Mouse (Mus musculus) embryonic facial prominence, embryonic 10.5 days (tissue): ENCODE data around the gene Dus3l. TPM values are rescaled to one million over a fixed set of nuclear protein-coding genes. Genes with fewer than 3 reads are reported as not detected.

Experiments used
- DNase-seq: peaks from one replicate; pipeline ENCODE4 v3.0.0-alpha.2; 2017; ENCODE audit warnings: low spot score
- H3K27ac ChIP-seq: fragments of 300-500 bp; sonication (generic); replicated peaks from 2 replicates; pipeline ENCODE4 v1.5.1; 2016; ENCODE audit warnings: mild to moderate bottlenecking
- H3K27me3 ChIP-seq: fragments of 300-500 bp; sonication (generic); replicated peaks from 2 replicates; pipeline ENCODE4 v1.6.1; 2016; ENCODE audit warnings: low read depth, mild to moderate bottlenecking; ENCODE audit not compliant: poor library complexity, severe bottlenecking
- H3K36me3 ChIP-seq: fragments of 300-500 bp; sonication (generic); replicated peaks from 2 replicates; pipeline ENCODE4 v1.6.1; 2016; ENCODE audit warnings: mild to moderate bottlenecking, moderate library complexity
- H3K4me1 ChIP-seq: fragments of 300-500 bp; sonication (generic); 2 replicates; pipeline ENCODE4 v1.6.1; 2016
- H3K4me3 ChIP-seq: fragments of 300-500 bp; sonication (generic); 2 replicates; pipeline ENCODE4 v1.5.1; 2016; ENCODE audit warnings: mild to moderate bottlenecking, moderate library complexity
- H3K9me3 ChIP-seq: fragments of 300-500 bp; sonication (generic); 2 replicates; pipeline ENCODE4 v1.6.1; 2016; ENCODE audit warnings: mild to moderate bottlenecking
- WGBS: fragments of 180-500 bp; shearing (Covaris S2); methylation state at CpG from one replicate; pipeline ENCODE4 v1.1.7; 2016; 5-methylcytosine and 5-hydroxymethylcytosine counted together
- polyA plus RNA-seq: library from polyadenylated mRNA; unstranded; fragments of >200 nt; fragmentation: Nextera tagmentation; extraction: Ambion mirVana; gene quantifications from 2 replicates; pipeline ENCODE4 v1.2.1, GENCODE M21; 2016

The Dus3l gene
- polyA plus RNA-seq, 1 experiment from 2014 or later = 45.0 TPM

- H3K4me3 ChIP-seq = no peak overlapping the region
- no peak for DNase-seq
- H3K36me3 ChIP-seq = peaks cover 7% of the 10 kb centered on the region
- no peaks in the 10 kb centered on the region for H3K9me3 ChIP-seq
- H3K4me1 ChIP-seq = peaks cover 33% of the 10 kb centered on the region
- WGBS = 58% methylated on average over 2 of the region's 2 CpGs
- no peak overlapping the region for H3K27ac ChIP-seq
- H3K27me3 ChIP-seq = no peaks in the 10 kb centered on the region
Measured at GRCm38 (mm10) chr17:56729656-56730055, 34.9 kb upstream of the Dus3l start.

- 0 out of 2 replicates have a peak, but pooled peaks cover 8% of the 10 kb centered on the region for H3K27me3 ChIP-seq
- H3K36me3 ChIP-seq = no peaks in the 10 kb centered on the region
- no peak for DNase-seq
- no peaks in the 10 kb centered on the region for H3K4me1 ChIP-seq
- H3K9me3 ChIP-seq = no peaks in the 10 kb centered on the region
- no peak overlapping the region for H3K4me3 ChIP-seq
- 38% methylated on average over 8 of the region's 8 CpGs for WGBS
- H3K27ac ChIP-seq = no peak overlapping the region
Measured at GRCm38 (mm10) chr17:56736534-56736933, 28.0 kb upstream of the Dus3l start.

GRCm38 (mm10) chr17:56738221-56738620 lies 26.3 kb upstream of the Dus3l start:
- Histone ChIP-seq H3K36me3 (no peaks in the 10 kb centered on the region), H3K27ac (no peak overlapping the region), H3K9me3 (no peaks in the 10 kb centered on the region), H3K4me3 (no peak overlapping the region), H3K4me1 (no peaks in the 10 kb centered on the region), H3K27me3 (0 out of 2 replicates have a peak, but pooled peaks cover 8% of the 10 kb centered on the region)
- DNase-seq = no peak
- WGBS = 84% methylated on average over 10 of the region's 10 CpGs

DNA sequence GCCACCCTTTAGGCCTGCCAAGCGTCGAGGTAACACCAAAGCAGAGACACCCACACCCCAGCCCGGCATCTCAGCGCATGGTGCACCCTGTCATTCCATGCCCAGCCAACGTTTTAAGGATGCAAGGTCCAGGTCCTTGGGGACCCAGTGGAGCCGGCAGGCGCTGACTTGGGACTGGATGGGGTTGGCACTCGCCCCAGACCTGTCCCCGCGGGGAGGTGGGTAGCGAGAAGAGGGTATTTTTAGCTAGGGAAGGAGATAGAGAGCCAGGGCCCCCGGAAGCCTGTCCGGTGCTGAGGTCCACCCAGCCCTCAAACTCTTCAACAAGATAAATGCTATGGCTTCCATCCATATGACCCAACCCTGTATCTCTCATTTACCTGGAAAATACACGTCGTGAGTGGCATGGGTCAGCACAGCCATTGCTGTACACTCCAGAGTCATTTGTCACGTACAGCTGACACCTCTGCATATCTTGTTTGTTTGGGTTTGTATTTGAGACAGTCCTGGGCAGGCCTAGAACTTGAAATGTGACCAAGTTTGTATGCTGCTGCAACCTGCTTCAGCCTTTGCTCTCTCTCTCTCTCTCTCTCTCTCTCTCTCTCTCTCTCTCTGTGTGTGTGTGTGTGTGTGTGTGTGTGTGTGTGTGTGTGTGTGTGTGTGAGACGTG lies 24.3 kb upstream of the Dus3l start:
- no peak for DNase-seq
- WGBS = 84% methylated on average over 17 of the region's 17 CpGs
- no peak overlapping the region for H3K27ac ChIP-seq
- peaks cover 3% of the 10 kb centered on the region; the same call in 1 of the 2 replicates for H3K4me1 ChIP-seq
- no peak overlapping the region for H3K4me3 ChIP-seq
- no peaks in the 10 kb centered on the region for H3K36me3 ChIP-seq
- H3K9me3 ChIP-seq = no peaks in the 10 kb centered on the region
- 0 out of 2 replicates have a peak, but pooled peaks cover 8% of the 10 kb centered on the region for H3K27me3 ChIP-seq

DNA sequence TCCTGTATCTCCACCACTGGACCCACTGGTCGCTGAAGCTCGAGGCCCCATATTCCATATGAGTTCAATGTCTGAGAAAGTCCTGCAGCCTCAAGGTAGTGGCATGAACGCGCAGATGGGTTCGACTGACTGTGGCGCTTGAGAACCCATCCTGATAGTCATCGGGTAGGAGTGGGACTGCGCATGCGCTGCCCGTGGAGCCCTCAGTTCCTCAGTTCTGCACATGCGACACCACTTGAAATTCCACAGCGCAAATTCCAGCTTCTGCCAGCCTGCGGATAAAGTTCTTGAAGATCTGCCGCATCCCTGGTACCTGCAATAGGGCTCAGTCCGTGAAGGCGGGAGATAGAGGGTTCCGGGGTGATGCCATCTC lies 23.8 kb upstream of the Dus3l start:
- Histone ChIP-seq H3K27ac (no peak overlapping the region), H3K27me3 (0 out of 2 replicates have a peak, but pooled peaks cover 8% of the 10 kb centered on the region), H3K36me3 (no peaks in the 10 kb centered on the region), H3K4me1 (peaks cover 3% of the 10 kb centered on the region; the same call in 1 of the 2 replicates), H3K4me3 (no peak overlapping the region), H3K9me3 (no peaks in the 10 kb centered on the region)
- no peak for DNase-seq
- WGBS = 78% methylated on average over 17 of the region's 17 CpGs

GRCm38 (mm10) chr17:56744173-56744572 lies 20.4 kb upstream of the Dus3l start:
- Histone ChIP-seq H3K4me1 (peaks cover 3% of the 10 kb centered on the region; the same call in 1 of the 2 replicates), H3K27me3 (peaks cover 10% of the 10 kb centered on the region; the same call in 1 of the 2 replicates), H3K36me3 (no peaks in the 10 kb centered on the region), H3K4me3 (no peak overlapping the region), H3K9me3 (no peaks in the 10 kb centered on the region), H3K27ac (no peak overlapping the region)
- no peak for DNase-seq
- WGBS = 58% methylated on average over 5 of the region's 5 CpGs

- Histone ChIP-seq H3K9me3 (0 out of 2 replicates have a peak, but pooled peaks cover 3% of the 10 kb centered on the region), H3K4me1 (peaks cover 32% of the 10 kb centered on the region), H3K36me3 (no peaks in the 10 kb centered on the region), H3K27ac (peak overlapping the region; percentile 48; the same call in 1 of the 2 replicates), H3K4me3 (peak overlapping the region; percentile 48), H3K27me3 (peaks cover 77% of the 10 kb centered on the region)
- DNase-seq = peak; percentile 78
- 25% methylated on average over 71 of the region's 71 CpGs for WGBS
Measured at GRCm38 (mm10) chr17:56751404-56752072, 13.0 kb upstream of the Dus3l start.

- DNase-seq = no peak
- Histone ChIP-seq H3K4me3 (no peak overlapping the region), H3K4me1 (peaks cover 51% of the 10 kb centered on the region)
Measured at GRCm38 (mm10) chr17:56753452-56753851, 11.1 kb upstream of the Dus3l start.

DNA sequence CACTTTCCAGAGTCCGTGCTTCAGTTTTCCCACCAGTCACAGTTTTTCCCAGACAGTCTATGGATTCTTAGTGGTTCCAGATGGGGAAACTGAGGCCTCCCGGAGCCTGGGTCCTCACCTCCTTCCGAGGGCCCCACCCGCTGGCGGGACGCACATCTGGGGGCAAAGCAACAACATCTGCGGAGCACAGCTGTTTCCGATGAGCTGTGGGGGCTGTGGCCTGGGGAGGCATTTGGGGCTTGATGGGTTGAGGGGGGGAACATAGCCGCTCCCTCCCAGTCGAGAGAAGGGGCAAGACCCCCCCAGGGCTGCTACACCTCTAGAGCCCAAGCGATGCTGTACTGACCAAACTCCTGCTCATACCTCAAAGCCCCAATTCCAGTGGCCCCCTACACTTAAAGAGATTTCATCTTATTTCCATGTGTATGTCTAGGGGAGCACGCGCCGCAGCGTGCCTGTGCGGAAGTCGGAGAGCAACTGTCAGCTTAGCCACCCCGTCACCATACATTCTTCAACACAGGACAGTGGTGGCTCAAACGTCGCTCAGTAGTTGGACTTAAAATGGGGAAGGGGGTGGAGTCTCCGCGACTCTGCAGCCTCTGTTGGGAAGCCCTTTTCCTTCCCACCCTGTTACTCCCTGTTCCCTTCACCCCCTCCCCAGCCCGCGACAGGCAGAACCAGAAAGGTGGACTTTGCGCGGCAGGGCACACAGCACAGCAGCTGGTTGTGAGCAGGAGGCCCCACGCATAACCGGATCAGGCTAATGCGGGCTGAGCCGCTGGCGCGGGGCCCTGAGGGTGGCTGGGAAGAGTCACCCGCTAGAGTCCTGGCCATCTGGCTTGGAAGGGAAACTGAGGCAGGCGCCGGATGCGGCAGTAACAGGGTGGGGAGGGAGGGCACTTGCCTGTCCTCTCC lies 10.0 kb upstream of the Dus3l start:
- 13% methylated on average over 36 of the region's 36 CpGs for WGBS
- H3K4me3 ChIP-seq = peak overlapping the region; percentile 8; the same call in 1 of the 2 replicates
- no peak overlapping the region for H3K27ac ChIP-seq
- H3K27me3 ChIP-seq = peaks cover 99% of the 10 kb centered on the region
- peak; percentile 26 for DNase-seq
- H3K4me1 ChIP-seq = peaks cover 60% of the 10 kb centered on the region
- H3K9me3 ChIP-seq = 0 out of 2 replicates have a peak, but pooled peaks cover 5% of the 10 kb centered on the region
- no peaks in the 10 kb centered on the region for H3K36me3 ChIP-seq

More at GRCm38 (mm10) chr17:56753452-56753851, 11.1 kb upstream of the Dus3l start:
- Histone ChIP-seq H3K27me3 (peaks cover 90% of the 10 kb centered on the region), H3K27ac (no peak overlapping the region), H3K36me3 (no peaks in the 10 kb centered on the region), H3K9me3 (0 out of 2 replicates have a peak, but pooled peaks cover 4% of the 10 kb centered on the region)
- WGBS = 20% methylated on average over 15 of the region's 15 CpGs

- H3K4me1 ChIP-seq = peaks cover 58% of the 10 kb centered on the region
- H3K27ac ChIP-seq = peak overlapping the region; percentile 77
- H3K9me3 ChIP-seq = 0 out of 2 replicates have a peak, but pooled peaks cover 3% of the 10 kb centered on the region
- H3K36me3 ChIP-seq = no peaks in the 10 kb centered on the region
- peak; percentile 38 for DNase-seq
- peak overlapping the region; percentile 64 for H3K4me3 ChIP-seq
- 2% methylated on average over 51 of the region's 51 CpGs for WGBS
- peaks cover 97% of the 10 kb centered on the region for H3K27me3 ChIP-seq
Measured at GRCm38 (mm10) chr17:56756703-56757399, 7.7 kb upstream of the Dus3l start.

DNA sequence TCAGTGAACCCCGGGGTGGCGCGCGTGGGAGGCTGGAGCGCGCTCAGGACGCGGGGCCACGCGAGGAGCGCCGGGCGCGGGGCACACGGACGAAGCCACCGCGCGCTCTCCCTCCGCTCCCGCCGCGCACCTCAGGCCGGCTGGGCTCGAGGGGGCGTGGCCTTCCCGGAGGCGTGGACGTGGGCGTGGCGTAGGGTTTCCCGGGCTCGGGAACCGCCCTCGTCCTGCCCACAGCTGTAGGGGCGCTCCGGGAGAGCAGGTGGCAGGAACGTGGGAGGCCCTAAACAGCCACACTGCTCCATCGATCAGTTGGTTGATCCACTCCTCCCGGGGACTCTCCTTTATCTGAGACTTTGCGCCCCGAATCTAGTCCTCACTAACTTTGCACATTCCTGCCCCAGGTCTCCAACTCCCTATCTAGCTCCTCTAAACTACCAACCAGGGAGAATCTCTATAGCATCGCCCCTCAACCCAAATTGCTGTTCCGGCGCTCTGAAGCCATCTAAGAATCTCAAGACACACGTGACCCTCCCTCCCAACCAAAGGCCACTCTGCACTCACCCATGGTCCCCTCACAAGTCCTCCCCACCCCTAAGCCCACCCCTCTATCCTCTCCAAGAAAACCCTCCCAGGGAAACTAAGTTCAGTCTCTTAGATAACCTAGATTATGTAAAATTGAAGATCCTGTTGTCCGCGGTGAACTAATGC lies 7.0 kb upstream of the Dus3l start, which contains the start of gene Nrtn:
Nrtn (minus strand) TSS at position 115 of the 708 bp plus-strand sequence.
- peaks cover 90% of the 10 kb centered on the region for H3K27me3 ChIP-seq
- WGBS = under 1% methylated on average over 48 of the region's 48 CpGs
- DNase-seq = peak; percentile 90
- H3K9me3 ChIP-seq = 0 out of 2 replicates have a peak, but pooled peaks cover 3% of the 10 kb centered on the region
- H3K4me1 ChIP-seq = peaks cover 65% of the 10 kb centered on the region
- peak within 1 kb of the TSS; percentile 64 for H3K4me3 ChIP-seq
- peak within 1 kb of the TSS; percentile 77 for H3K27ac ChIP-seq
- no peaks in the 10 kb centered on the region for H3K36me3 ChIP-seq
